Mouse (Mus musculus) gastrocnemius, postnatal 36 days (tissue): Measurements from ENCODE around the gene Aspn. TPM values are rescaled to one million over a fixed set of nuclear protein-coding genes. Genes with fewer than 3 reads are reported as not detected.
"Not testable (repeated sequence)": the region's sequence is repeated elsewhere in the genome, so short reads cannot be mapped to it uniquely, and the experiment has no call there.

Source experiments
- DNase-seq, 2 experiments: peaks; one replicate each; pipeline ENCODE4 v3.0.0; 2022
- intact Hi-C: fragments of 180-260 bp; cut with DNase I; formaldehyde crosslinking; loops from one replicate; pipeline ENCODE4 v1.15.1; 2025
- total RNA-seq, 2 experiments: library from RNA; stranded (reverse); gene quantifications; 2 replicates each; pipeline ENCODE4 v1.2.3; 2021

Gene Aspn
- total RNA-seq, 2 experiments from 2014 or later, result 18.0 to 20.4 TPM

- DNase-seq, result no peak
- intact Hi-C loops, result no loop called here
These were observed 37.6 kb downstream of the Aspn start, which contains the start of gene Omd for GRCm38 (mm10) chr13:49581541-49582530. Omd (plus strand) TSS chr13:49582462.

GRCm38 (mm10) chr13:49583859-49584258, 39.6 kb downstream of the Aspn start:
- intact Hi-C loops, result no loop called here
- no peak for DNase-seq

- intact Hi-C loops, result no loop called here
- peak; percentile 21 to 52 for DNase-seq
These were observed 40.2 kb downstream of the Aspn start for GRCm38 (mm10) chr13:49584307-49585005.

GRCm38 (mm10) chr13:49586062-49586461, 41.8 kb downstream of the Aspn start:
- intact Hi-C loops, result no loop called here
- no peak for DNase-seq

- intact Hi-C loops, DNase-seq: not testable (repeated sequence)
These were observed 58.3 kb downstream of the Aspn start for GRCm38 (mm10) chr13:49602541-49602940.

GRCm38 (mm10) chr13:49603603-49604002, 59.4 kb downstream of the Aspn start:
- intact Hi-C loops, result no loop called here
- no peak for DNase-seq

- DNase-seq, result peak in 1 of 2 experiments; percentile 35
- intact Hi-C loops, result no loop called here
These were observed 63.5 kb downstream of the Aspn start, which contains the start of gene Ogn for GRCm38 (mm10) chr13:49607714-49608113. Ogn (plus strand) TSS chr13:49608046.

GRCm38 (mm10) chr13:49608589-49609322, 64.5 kb downstream of the Aspn start:
- intact Hi-C loops, result no loop called here
- DNase-seq, result no peak

GRCm38 (mm10) chr13:49617021-49617420, 72.8 kb downstream of the Aspn start:
- intact Hi-C loops, result no loop called here
- DNase-seq, result no peak

Other genes with a start within 250 kb of the Aspn start
- under 1 TPM; 0.87 to 0.99 TPM for gene Fgd3, start 224.1 kb upstream of the Aspn start, total RNA-seq
- gene Bicd2, start 202.9 kb upstream of the Aspn start, total RNA-seq, result 10 to 100 TPM; 23.3 to 24.5 TPM
- gene Ippk, start 123.2 kb upstream of the Aspn start, total RNA-seq, result 1 to 10 TPM; 5.3 to 5.6 TPM
- 1 to 10 TPM; 1.3 to 2.0 TPM for gene Tes3-ps, start 51.1 kb upstream of the Aspn start, total RNA-seq
- gene Ecm2, start 39.6 kb upstream of the Aspn start, total RNA-seq, result 1 to 10 TPM; 7.7 to 9.5 TPM
- 1 to 10 TPM; 2.0 to 2.1 TPM for gene Omd, start 38.0 kb downstream of the Aspn start, total RNA-seq
- gene Ogn, start 63.6 kb downstream of the Aspn start, total RNA-seq, result 10 to 100 TPM; 23.1 to 26.8 TPM
- gene Cenpp, start 108.3 kb downstream of the Aspn start, total RNA-seq, result 1 to 10 TPM in 1 of 2 experiments, under 1 TPM in 1; 0.86 to 1.7 TPM
- 10 to 100 TPM in 1 of 2 experiments, 1 to 10 TPM in 1; 8.1 to 12.2 TPM for gene Nol8, start 108.6 kb downstream of the Aspn start, total RNA-seq
- gene Iars, start 137.7 kb downstream of the Aspn start, total RNA-seq, result 10 to 100 TPM; 75.9 to 76.2 TPM